Mouse (Mus musculus): ENCODE results near the gene Ovol1. TPM values are rescaled to one million over a fixed set of nuclear protein-coding genes. Genes with fewer than 3 reads are reported as not detected.
A peak's percentile ranks its signal among the peaks of the same experiment; 100 is the strongest.

Gene Ovol1
- polyA plus RNA-seq, 1 experiment from 2014 or later: 0.31 TPM

GRCm38 (mm10) chr19:5515840-5516777 lies 44.3 kb downstream of the Ovol1 start:
- no peak overlapping the region for H3K9ac ChIP-seq (ENCODE audit: low read depth, low read length)
- H3K9me3 ChIP-seq (replicated peaks; ENCODE audit: control insufficient read depth, low read length): no peaks in the 10 kb centered on the region
- WGBS (ENCODE audit: insufficient replicate concordance): 74% methylated on average over 7 of the region's 7 CpGs
- H3K27me3 ChIP-seq (ENCODE audit: control insufficient read depth, insufficient read depth, low read depth, low read length): no peaks in the 10 kb centered on the region
- no peak for ATAC-seq (ENCODE audit: low read depth)
- no peak overlapping the region for H3K4me2 ChIP-seq (ENCODE audit: low read depth, low read length)
- H3K36me3 ChIP-seq (ENCODE audit: control insufficient read depth, insufficient read depth): no peaks in the 10 kb centered on the region
- H3K4me1 ChIP-seq (ENCODE audit: control insufficient read depth, low read depth, low read length): peaks cover 16% of the 10 kb centered on the region
- H3K27ac ChIP-seq (ENCODE audit: low read length): no peak overlapping the region
- H3K4me3 ChIP-seq (ENCODE audit: low read depth, low read length): no peak overlapping the region

- H3K27ac ChIP-seq (ENCODE audit: low read length): no peak overlapping the region
- peaks cover 33% of the 10 kb centered on the region for H3K4me1 ChIP-seq (ENCODE audit: control insufficient read depth, low read depth, low read length)
- H3K4me3 ChIP-seq (ENCODE audit: low read depth, low read length): no peak overlapping the region
- H3K4me2 ChIP-seq (ENCODE audit: low read depth, low read length): no peak overlapping the region
- H3K9me3 ChIP-seq (replicated peaks; ENCODE audit: control insufficient read depth, low read length): no peaks in the 10 kb centered on the region
- 49% methylated on average over 3 of the region's 3 CpGs for WGBS (ENCODE audit: insufficient replicate concordance)
- no peak overlapping the region for H3K9ac ChIP-seq (ENCODE audit: low read depth, low read length)
- no peaks in the 10 kb centered on the region for H3K27me3 ChIP-seq (ENCODE audit: control insufficient read depth, insufficient read depth, low read depth, low read length)
- ATAC-seq (ENCODE audit: low read depth): no peak
- no peaks in the 10 kb centered on the region for H3K36me3 ChIP-seq (ENCODE audit: control insufficient read depth, insufficient read depth)
Observed at GRCm38 (mm10) chr19:5513005-5513349, 47.5 kb downstream of the Ovol1 start.

GRCm38 (mm10) chr19:5512091-5513004 lies 48.1 kb downstream of the Ovol1 start:
- no peaks in the 10 kb centered on the region for H3K27me3 ChIP-seq (ENCODE audit: control insufficient read depth, insufficient read depth, low read depth, low read length)
- peaks cover 34% of the 10 kb centered on the region for H3K4me1 ChIP-seq (ENCODE audit: control insufficient read depth, low read depth, low read length)
- H3K9me3 ChIP-seq (replicated peaks; ENCODE audit: control insufficient read depth, low read length): no peaks in the 10 kb centered on the region
- peak overlapping the region; percentile 69 for H3K4me3 ChIP-seq (ENCODE audit: low read depth, low read length)
- H3K36me3 ChIP-seq (ENCODE audit: control insufficient read depth, insufficient read depth): no peaks in the 10 kb centered on the region
- WGBS (ENCODE audit: insufficient replicate concordance): 22% methylated on average over 12 of the region's 12 CpGs
- no peak for ATAC-seq (ENCODE audit: low read depth)
- H3K4me2 ChIP-seq (ENCODE audit: low read depth, low read length): peak overlapping the region; percentile 87
- peak overlapping the region; percentile 47 for H3K27ac ChIP-seq (ENCODE audit: low read length)
- no peak overlapping the region; the same call in 1 of the 2 replicates for H3K9ac ChIP-seq (ENCODE audit: low read depth, low read length)

GRCm38 (mm10) chr19:5511074-5511632 lies 49.3 kb downstream of the Ovol1 start:
- peak overlapping the region; percentile 87 for H3K4me2 ChIP-seq (ENCODE audit: low read depth, low read length)
- H3K9me3 ChIP-seq (replicated peaks; ENCODE audit: control insufficient read depth, low read length): no peaks in the 10 kb centered on the region
- no peaks in the 10 kb centered on the region for H3K36me3 ChIP-seq (ENCODE audit: control insufficient read depth, insufficient read depth)
- H3K9ac ChIP-seq (ENCODE audit: low read depth, low read length): peak overlapping the region; percentile 68
- peak overlapping the region; percentile 57 for H3K27ac ChIP-seq (ENCODE audit: low read length)
- ATAC-seq (ENCODE audit: low read depth): no peak
- WGBS (ENCODE audit: insufficient replicate concordance): 18% methylated on average over 15 of the region's 15 CpGs
- H3K4me1 ChIP-seq (ENCODE audit: control insufficient read depth, low read depth, low read length): peaks cover 34% of the 10 kb centered on the region
- H3K27me3 ChIP-seq (ENCODE audit: control insufficient read depth, insufficient read depth, low read depth, low read length): no peaks in the 10 kb centered on the region
- H3K4me3 ChIP-seq (ENCODE audit: low read depth, low read length): peak overlapping the region; percentile 69

GRCm38 (mm10) chr19:5510031-5511026 lies 50.1 kb downstream of the Ovol1 start, which contains the start of gene Snx32:
Snx32 (minus strand) TSS chr19:5510538.
- Histone ChIP-seq H3K9ac (ENCODE audit: low read depth, low read length) (peak within 1 kb of the TSS; percentile 70), H3K4me2 (ENCODE audit: low read depth, low read length) (peak within 1 kb of the TSS; percentile 87), H3K9me3 (replicated peaks; ENCODE audit: control insufficient read depth, low read length) (no peaks in the 10 kb centered on the region), H3K27ac (ENCODE audit: low read length) (peak within 1 kb of the TSS; percentile 76), H3K4me1 (ENCODE audit: control insufficient read depth, low read depth, low read length) (peaks cover 34% of the 10 kb centered on the region), H3K4me3 (ENCODE audit: low read depth, low read length) (peak within 1 kb of the TSS; percentile 69), H3K27me3 (ENCODE audit: control insufficient read depth, insufficient read depth, low read depth, low read length) (no peaks in the 10 kb centered on the region), H3K36me3 (ENCODE audit: control insufficient read depth, insufficient read depth) (no peaks in the 10 kb centered on the region)
- WGBS (ENCODE audit: insufficient replicate concordance): 2% methylated on average over 46 of the region's 47 CpGs
- peak; percentile 99 for ATAC-seq (ENCODE audit: low read depth)

GRCm38 (mm10) chr19:5503687-5504086 lies 56.8 kb downstream of the Ovol1 start, which contains the start of gene 1700020D05Rik:
1700020D05Rik (minus strand) TSS chr19:5503787.
- WGBS (ENCODE audit: insufficient replicate concordance): 72% methylated on average over 17 of the region's 17 CpGs
- Histone ChIP-seq H3K9me3 (replicated peaks; ENCODE audit: control insufficient read depth, low read length) (no peaks in the 10 kb centered on the region), H3K4me3 (ENCODE audit: low read depth, low read length) (no peak within 1 kb of the TSS), H3K4me2 (ENCODE audit: low read depth, low read length) (no peak within 1 kb of the TSS), H3K9ac (ENCODE audit: low read depth, low read length) (no peak within 1 kb of the TSS), H3K27ac (ENCODE audit: low read length) (no peak within 1 kb of the TSS), H3K27me3 (ENCODE audit: control insufficient read depth, insufficient read depth, low read depth, low read length) (no peaks in the 10 kb centered on the region), H3K36me3 (ENCODE audit: control insufficient read depth, insufficient read depth) (no peaks in the 10 kb centered on the region), H3K4me1 (ENCODE audit: control insufficient read depth, low read depth, low read length) (peaks cover 2% of the 10 kb centered on the region; the same call in 1 of the 2 replicates)
- ATAC-seq (ENCODE audit: low read depth): no peak

- WGBS (ENCODE audit: insufficient replicate concordance): 70% methylated on average over 2 of the region's 2 CpGs
- H3K4me2 ChIP-seq (ENCODE audit: low read depth, low read length): no peak overlapping the region
- no peaks in the 10 kb centered on the region for H3K9me3 ChIP-seq (replicated peaks; ENCODE audit: control insufficient read depth, low read length)
- no peak overlapping the region for H3K4me3 ChIP-seq (ENCODE audit: low read depth, low read length)
- no peaks in the 10 kb centered on the region for H3K4me1 ChIP-seq (ENCODE audit: control insufficient read depth, low read depth, low read length)
- no peak overlapping the region for H3K27ac ChIP-seq (ENCODE audit: low read length)
- H3K36me3 ChIP-seq (ENCODE audit: control insufficient read depth, insufficient read depth): peaks cover 25% of the 10 kb centered on the region
- no peaks in the 10 kb centered on the region for H3K27me3 ChIP-seq (ENCODE audit: control insufficient read depth, insufficient read depth, low read depth, low read length)
- ATAC-seq (ENCODE audit: low read depth): no peak
- no peak overlapping the region for H3K9ac ChIP-seq (ENCODE audit: low read depth, low read length)
Observed at GRCm38 (mm10) chr19:5500330-5500875, 60.0 kb downstream of the Ovol1 start.
